Mouse (Mus musculus) regulatory T cell (primary cell): Measurements from ENCODE around the gene Bcorl1.
"Not testable (repeated sequence)": the region's sequence is repeated elsewhere in the genome, so short reads cannot be mapped to it uniquely, and the experiment has no call there.

Experiments
- in situ Hi-C: fragments of 300-600 bp; cut with MboI, MseI; formaldehyde crosslinking; loops from one replicate; pipeline ENCODE4 v1.15.1; 2025; ENCODE audit warnings: high pct_unique_total_duplicates

The Bcorl1 gene

GRCm38 (mm10) chrX:48389380-48389779, 48.2 kb downstream of the Bcorl1 start:
- in situ Hi-C loops = no loop called here

GRCm38 (mm10) chrX:48399994-48400393, 58.8 kb downstream of the Bcorl1 start:
- in situ Hi-C loops = loop anchor here (5.0 kb wide), 1 partner anchor 53 kb away; no protein-coding TSS in a partner anchor

GRCm38 (mm10) chrX:48405141-48405540, 64.0 kb downstream of the Bcorl1 start:
- in situ Hi-C loops = no loop called here

GRCm38 (mm10) chrX:48409611-48410387, 68.6 kb downstream of the Bcorl1 start:
- in situ Hi-C loops = no loop called here

- in situ Hi-C loops = no loop called here
These were observed 69.2 kb downstream of the Bcorl1 start for GRCm38 (mm10) chrX:48410388-48410776.

- in situ Hi-C loops = no loop called here
These were observed 71.5 kb downstream of the Bcorl1 start for GRCm38 (mm10) chrX:48412629-48413028.

GRCm38 (mm10) chrX:48414291-48414690, 73.1 kb downstream of the Bcorl1 start:
- in situ Hi-C loops = no loop called here

- in situ Hi-C loops = loop anchor here (5.0 kb wide), 1 partner anchor 431 kb away; no protein-coding TSS in a partner anchor
These were observed 77.3 kb downstream of the Bcorl1 start for GRCm38 (mm10) chrX:48418417-48418816.

GRCm38 (mm10) chrX:48422986-48423385, 81.8 kb downstream of the Bcorl1 start:
- in situ Hi-C loops = loop anchor here (5.0 kb wide), 1 partner anchor 34 kb away; no protein-coding TSS in a partner anchor

GRCm38 (mm10) chrX:48423671-48424070, 82.5 kb downstream of the Bcorl1 start:
- in situ Hi-C loops = loop anchor here (5.0 kb wide), 1 partner anchor 34 kb away; no protein-coding TSS in a partner anchor

- in situ Hi-C loops = loop anchor here (5.0 kb wide), 1 partner anchor 33 kb away; no protein-coding TSS in a partner anchor
These were observed 83.4 kb downstream of the Bcorl1 start for GRCm38 (mm10) chrX:48424583-48424982.

- in situ Hi-C loops = no loop called here
These were observed 84.1 kb downstream of the Bcorl1 start for GRCm38 (mm10) chrX:48425280-48425679.

- in situ Hi-C loops = no loop called here
These were observed 87.1 kb downstream of the Bcorl1 start for GRCm38 (mm10) chrX:48428241-48428640.

- in situ Hi-C loops = no loop called here
These were observed 87.5 kb downstream of the Bcorl1 start for GRCm38 (mm10) chrX:48428642-48429041.

- in situ Hi-C loops = no loop called here
These were observed 87.9 kb downstream of the Bcorl1 start for GRCm38 (mm10) chrX:48429100-48429499.

- in situ Hi-C loops = no loop called here
These were observed 88.4 kb downstream of the Bcorl1 start for GRCm38 (mm10) chrX:48429538-48429937.

GRCm38 (mm10) chrX:48432599-48433526, 91.7 kb downstream of the Bcorl1 start:
- in situ Hi-C loops = no loop called here

GRCm38 (mm10) chrX:48433527-48433899, 92.4 kb downstream of the Bcorl1 start:
- in situ Hi-C loops = no loop called here

- in situ Hi-C loops = no loop called here
These were observed 93.1 kb downstream of the Bcorl1 start for GRCm38 (mm10) chrX:48434251-48434650.

GRCm38 (mm10) chrX:48435477-48435900, 94.3 kb downstream of the Bcorl1 start:
- in situ Hi-C loops = no loop called here

GRCm38 (mm10) chrX:48436082-48436481, 94.9 kb downstream of the Bcorl1 start:
- in situ Hi-C loops = not testable (repeated sequence)

GRCm38 (mm10) chrX:48439036-48439435, 97.9 kb downstream of the Bcorl1 start:
- in situ Hi-C loops = no loop called here
